Mouse (Mus musculus) hindbrain, embryonic 12.5 days (tissue): ENCODE data around the gene Gpatch8. TPM values are rescaled to one million over a fixed set of nuclear protein-coding genes. Genes with fewer than 3 reads are reported as not detected.

ENCODE experiments used
- ATAC-seq: fragments of 200-750 bp; cut with Nextera tagmentation; 2 replicates; pipeline ENCODE4 v1.8.0; 2017; ENCODE audit warnings: moderate TSS enrichment; ENCODE audit not compliant: low FRiP score
- H3K27ac ChIP-seq: fragments of 300-500 bp; sonication (generic); 2 replicates; pipeline ENCODE4 v1.5.1; 2016; ENCODE audit warnings: mild to moderate bottlenecking
- H3K27me3 ChIP-seq: fragments of 300-500 bp; sonication (generic); 2 replicates; pipeline ENCODE4 v1.6.1; 2016; ENCODE audit warnings: mild to moderate bottlenecking
- H3K36me3 ChIP-seq: fragments of 300-500 bp; sonication (generic); 2 replicates; pipeline ENCODE4 v1.6.1; 2016; ENCODE audit warnings: mild to moderate bottlenecking
- H3K4me1 ChIP-seq: fragments of 300-500 bp; sonication (generic); 2 replicates; pipeline ENCODE4 v1.6.1; 2016
- H3K4me2 ChIP-seq: fragments of 300-500 bp; sonication (generic); replicated peaks from 2 replicates; pipeline ENCODE4 v1.6.1; 2016; ENCODE audit warnings: mild to moderate bottlenecking
- H3K4me3 ChIP-seq: fragments of 300-500 bp; sonication (generic); 2 replicates; pipeline ENCODE4 v1.5.1; 2016; ENCODE audit warnings: mild to moderate bottlenecking
- H3K9ac ChIP-seq: fragments of 300-500 bp; sonication (generic); 2 replicates; pipeline ENCODE4 v1.6.1; 2016; ENCODE audit warnings: mild to moderate bottlenecking, moderate library complexity
- H3K9me3 ChIP-seq: fragments of 300-500 bp; sonication (generic); replicated peaks from 2 replicates; pipeline ENCODE4 v1.6.1; 2016; ENCODE audit warnings: mild to moderate bottlenecking
- WGBS: fragments of 180-500 bp; shearing (Covaris S2); methylation state at CpG from one replicate; pipeline ENCODE4 v1.1.7; 2016; 5-methylcytosine and 5-hydroxymethylcytosine counted together
- polyA plus RNA-seq: library from polyadenylated mRNA; unstranded; fragments of >200 nt; fragmentation: Nextera tagmentation; extraction: Ambion mirVana; gene quantifications from 2 replicates; pipeline ENCODE4 v1.2.1, GENCODE M21; 2016

The Gpatch8 gene
- polyA plus RNA-seq, 1 experiment from 2014 or later, result 74.6 TPM

GRCm38 (mm10) chr11:102434406-102434805, 121.8 kb downstream of the Gpatch8 start:
- H3K4me2 ChIP-seq, result no peak overlapping the region
- peaks cover 7% of the 10 kb centered on the region for H3K27me3 ChIP-seq
- H3K27ac ChIP-seq, result no peak overlapping the region
- peaks cover 45% of the 10 kb centered on the region for H3K36me3 ChIP-seq
- WGBS, result 8% methylated on average over 7 of the region's 7 CpGs
- no peaks in the 10 kb centered on the region for H3K9me3 ChIP-seq
- H3K9ac ChIP-seq, result no peak overlapping the region
- H3K4me1 ChIP-seq, result peaks cover 55% of the 10 kb centered on the region
- H3K4me3 ChIP-seq, result no peak overlapping the region
- ATAC-seq, result 0 out of 2 replicates have a peak, but pooled peaks have one; percentile 12

GRCm38 (mm10) chr11:102433866-102434265, 122.3 kb downstream of the Gpatch8 start:
- Histone ChIP-seq H3K4me3 (no peak overlapping the region), H3K9ac (no peak overlapping the region), H3K9me3 (no peaks in the 10 kb centered on the region), H3K36me3 (peaks cover 39% of the 10 kb centered on the region), H3K27ac (no peak overlapping the region), H3K27me3 (0 out of 2 replicates have a peak, but pooled peaks cover 9% of the 10 kb centered on the region), H3K4me1 (peaks cover 55% of the 10 kb centered on the region), H3K4me2 (no peak overlapping the region)
- 94% methylated on average over 7 of the region's 7 CpGs for WGBS
- no peak for ATAC-seq

- Histone ChIP-seq H3K4me3 (no peak overlapping the region), H3K9ac (no peak overlapping the region), H3K4me1 (peaks cover 45% of the 10 kb centered on the region), H3K36me3 (peaks cover 31% of the 10 kb centered on the region), H3K27me3 (0 out of 2 replicates have a peak, but pooled peaks cover 8% of the 10 kb centered on the region), H3K27ac (no peak overlapping the region), H3K4me2 (no peak overlapping the region), H3K9me3 (no peaks in the 10 kb centered on the region)
- WGBS, result 92% methylated on average over 6 of the region's 6 CpGs
- ATAC-seq, result no peak
Measured at GRCm38 (mm10) chr11:102432896-102433295, 123.3 kb downstream of the Gpatch8 start.

GRCm38 (mm10) chr11:102432115-102432843, 123.9 kb downstream of the Gpatch8 start:
- Histone ChIP-seq H3K36me3 (peaks cover 25% of the 10 kb centered on the region), H3K27ac (no peak overlapping the region), H3K9ac (no peak overlapping the region), H3K4me2 (0 out of 2 replicates have a peak overlapping the region, but pooled peaks have one; percentile 6), H3K4me1 (peaks cover 39% of the 10 kb centered on the region), H3K27me3 (0 out of 2 replicates have a peak, but pooled peaks cover 8% of the 10 kb centered on the region), H3K9me3 (no peaks in the 10 kb centered on the region), H3K4me3 (no peak overlapping the region)
- ATAC-seq, result no peak
- WGBS, result 61% methylated on average over 16 of the region's 16 CpGs

- no peak overlapping the region for H3K9ac ChIP-seq
- H3K9me3 ChIP-seq, result no peaks in the 10 kb centered on the region
- no peak overlapping the region for H3K27ac ChIP-seq
- 0 out of 2 replicates have a peak, but pooled peaks cover 8% of the 10 kb centered on the region for H3K27me3 ChIP-seq
- ATAC-seq, result no peak
- 78% methylated on average over 3 of the region's 3 CpGs for WGBS
- peaks cover 19% of the 10 kb centered on the region for H3K36me3 ChIP-seq
- H3K4me1 ChIP-seq, result peaks cover 34% of the 10 kb centered on the region
- H3K4me3 ChIP-seq, result no peak overlapping the region
- H3K4me2 ChIP-seq, result no peak overlapping the region
Measured at GRCm38 (mm10) chr11:102431728-102432114, 124.5 kb downstream of the Gpatch8 start.

- Histone ChIP-seq H3K36me3 (peaks cover 15% of the 10 kb centered on the region), H3K4me1 (peaks cover 31% of the 10 kb centered on the region), H3K4me2 (peak overlapping the region; percentile 89), H3K9ac (peak overlapping the region; percentile 63; the same call in 1 of the 2 replicates), H3K9me3 (no peaks in the 10 kb centered on the region), H3K27me3 (0 out of 2 replicates have a peak, but pooled peaks cover 10% of the 10 kb centered on the region), H3K4me3 (peak overlapping the region; percentile 55), H3K27ac (peak overlapping the region; percentile 71)
- ATAC-seq, result peak; percentile 44; the same call in 1 of the 2 replicates
- 2% methylated on average over 7 of the region's 7 CpGs for WGBS
Measured at GRCm38 (mm10) chr11:102431018-102431645, 125.1 kb downstream of the Gpatch8 start.

GRCm38 (mm10) chr11:102430121-102431017, 125.8 kb downstream of the Gpatch8 start, which contains the start of gene Grn:
Gene Grn, plus strand, starts transcription at chr11:102430315.
- Histone ChIP-seq H3K4me3 (peak within 1 kb of the TSS; percentile 55), H3K36me3 (peaks cover 7% of the 10 kb centered on the region), H3K27me3 (0 out of 2 replicates have a peak, but pooled peaks cover 10% of the 10 kb centered on the region), H3K4me1 (peaks cover 25% of the 10 kb centered on the region), H3K4me2 (peak within 1 kb of the TSS; percentile 89), H3K9ac (peak within 1 kb of the TSS; percentile 63), H3K9me3 (no peaks in the 10 kb centered on the region), H3K27ac (peak within 1 kb of the TSS; percentile 71)
- WGBS, result under 1% methylated on average over 29 of the region's 29 CpGs
- ATAC-seq, result peak; percentile 83

- H3K9me3 ChIP-seq, result no peaks in the 10 kb centered on the region
- 0 out of 2 replicates have a peak, but pooled peaks cover 10% of the 10 kb centered on the region for H3K27me3 ChIP-seq
- H3K36me3 ChIP-seq, result no peaks in the 10 kb centered on the region; the same call in 1 of the 2 replicates
- peak overlapping the region; percentile 89 for H3K4me2 ChIP-seq
- H3K4me3 ChIP-seq, result peak overlapping the region; percentile 55
- 54% methylated on average over 3 of the region's 3 CpGs for WGBS
- no peak for ATAC-seq
- H3K9ac ChIP-seq, result peak overlapping the region; percentile 54
- peaks cover 21% of the 10 kb centered on the region for H3K4me1 ChIP-seq
- 0 out of 2 replicates have a peak overlapping the region, but pooled peaks have one; percentile 30 for H3K27ac ChIP-seq
Measured at GRCm38 (mm10) chr11:102429551-102429950, 126.6 kb downstream of the Gpatch8 start.

GRCm38 (mm10) chr11:102428981-102429540, 127.1 kb downstream of the Gpatch8 start:
- 72% methylated on average over 8 of the region's 8 CpGs for WGBS
- H3K9me3 ChIP-seq, result no peaks in the 10 kb centered on the region
- H3K27me3 ChIP-seq, result 0 out of 2 replicates have a peak, but pooled peaks cover 13% of the 10 kb centered on the region
- no peak for ATAC-seq
- peaks cover 19% of the 10 kb centered on the region for H3K4me1 ChIP-seq
- 0 out of 2 replicates have a peak overlapping the region, but pooled peaks have one; percentile 55 for H3K4me3 ChIP-seq
- H3K4me2 ChIP-seq, result no peak overlapping the region
- H3K27ac ChIP-seq, result no peak overlapping the region
- no peak overlapping the region for H3K9ac ChIP-seq
- no peaks in the 10 kb centered on the region; the same call in 1 of the 2 replicates for H3K36me3 ChIP-seq
